Mouse (Mus musculus): ENCODE measurements around the gene Bclaf1. TPM values are rescaled to one million over a fixed set of nuclear protein-coding genes. Genes with fewer than 3 reads are reported as not detected.

Gene Bclaf1
- polyA plus RNA-seq, 1 experiment from 2014 or later = 148 TPM

DNA sequence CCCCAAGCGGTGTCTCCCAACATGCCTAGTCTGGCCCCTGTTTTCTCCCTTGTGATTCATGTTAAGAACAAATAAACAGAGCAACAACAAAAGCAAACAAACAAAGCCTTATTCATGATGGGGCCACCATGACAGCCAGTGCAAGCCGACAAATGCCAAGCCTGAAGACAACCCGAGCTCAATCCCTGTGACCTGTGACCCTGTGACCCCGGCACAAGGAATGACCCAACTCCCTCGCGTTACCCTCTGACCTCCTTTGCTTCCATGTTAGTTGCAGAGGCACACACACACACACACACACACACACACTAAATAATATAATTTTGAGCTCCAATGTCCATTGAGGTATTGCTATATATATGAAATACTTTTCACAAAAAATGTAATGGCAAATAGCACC, 24.9 kb upstream of the Bclaf1 start:
- no peak overlapping the region for H3K4me2 ChIP-seq (replicated peaks)
- ATAC-seq (ENCODE audit: low FRiP score, low read depth) = no peak
- no peaks in the 10 kb centered on the region for H3K9me3 ChIP-seq
- H3K4me3 ChIP-seq = no peak overlapping the region
- H3K27me3 ChIP-seq = no peaks in the 10 kb centered on the region
- peaks cover 19% of the 10 kb centered on the region for H3K4me1 ChIP-seq
- H3K9ac ChIP-seq = no peak overlapping the region
- 73% methylated on average over 6 of the region's 6 CpGs for WGBS
- no peak overlapping the region for H3K27ac ChIP-seq
- H3K36me3 ChIP-seq = no peaks in the 10 kb centered on the region

- 23% methylated on average over 11 of the region's 11 CpGs for WGBS
- Histone ChIP-seq H3K9me3 (no peaks in the 10 kb centered on the region), H3K36me3 (no peaks in the 10 kb centered on the region), H3K4me3 (peak overlapping the region; percentile 28), H3K4me2 (replicated peaks) (peak overlapping the region; percentile 59), H3K9ac (peak overlapping the region; percentile 51; the same call in 1 of the 2 replicates), H3K27me3 (no peaks in the 10 kb centered on the region), H3K27ac (no peak overlapping the region), H3K4me1 (peaks cover 16% of the 10 kb centered on the region)
- peak; percentile 39; the same call in 1 of the 2 replicates for ATAC-seq (ENCODE audit: low FRiP score, low read depth)
Observed at GRCm38 (mm10) chr10:20290467-20290883, 21.8 kb upstream of the Bclaf1 start.

- no peak for ATAC-seq (ENCODE audit: low FRiP score, low read depth)
- no peaks in the 10 kb centered on the region for H3K27me3 ChIP-seq
- H3K4me1 ChIP-seq = no peaks in the 10 kb centered on the region
- no peak overlapping the region for H3K9ac ChIP-seq
- H3K36me3 ChIP-seq = no peaks in the 10 kb centered on the region
- no peak overlapping the region for H3K27ac ChIP-seq
- WGBS = 74% methylated on average over 5 of the region's 5 CpGs
- H3K4me2 ChIP-seq (replicated peaks) = no peak overlapping the region
- no peaks in the 10 kb centered on the region for H3K9me3 ChIP-seq
- H3K4me3 ChIP-seq = no peak overlapping the region
Observed at GRCm38 (mm10) chr10:20295961-20296360, 16.3 kb upstream of the Bclaf1 start.

- no peaks in the 10 kb centered on the region for H3K36me3 ChIP-seq
- ATAC-seq (ENCODE audit: low FRiP score, low read depth) = no peak
- 43% methylated on average over 3 of the region's 3 CpGs for WGBS
- no peaks in the 10 kb centered on the region for H3K9me3 ChIP-seq
- H3K4me1 ChIP-seq = no peaks in the 10 kb centered on the region
- no peak overlapping the region for H3K27ac ChIP-seq
- no peak overlapping the region for H3K4me2 ChIP-seq (replicated peaks)
- no peak overlapping the region for H3K4me3 ChIP-seq
- no peaks in the 10 kb centered on the region for H3K27me3 ChIP-seq
- no peak overlapping the region for H3K9ac ChIP-seq
Observed at GRCm38 (mm10) chr10:20298152-20298920, 13.9 kb upstream of the Bclaf1 start.

DNA sequence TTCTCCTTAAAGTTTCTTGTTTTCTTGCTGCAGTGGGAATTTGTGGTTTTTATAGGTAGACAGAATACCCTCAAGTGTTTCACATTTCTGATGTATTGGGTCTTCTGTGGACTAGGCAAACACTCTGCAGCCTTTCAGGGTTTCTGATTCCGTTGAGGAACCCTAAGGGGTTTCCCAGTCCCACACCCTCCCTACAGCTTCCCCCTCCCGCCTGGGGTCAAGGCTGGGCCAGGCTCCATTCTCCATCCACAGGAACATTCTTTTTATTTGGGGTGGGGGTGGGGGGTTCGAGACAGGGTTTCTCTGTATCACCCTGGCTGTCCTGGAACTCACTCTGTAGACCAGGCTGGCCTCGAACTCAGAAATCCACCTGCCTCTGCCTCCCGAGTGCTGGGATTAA, 13.2 kb upstream of the Bclaf1 start:
- Histone ChIP-seq H3K4me2 (replicated peaks) (no peak overlapping the region), H3K4me1 (no peaks in the 10 kb centered on the region), H3K27ac (no peak overlapping the region), H3K36me3 (no peaks in the 10 kb centered on the region), H3K27me3 (no peaks in the 10 kb centered on the region), H3K4me3 (no peak overlapping the region), H3K9me3 (no peaks in the 10 kb centered on the region), H3K9ac (no peak overlapping the region)
- 69% methylated on average over 5 of the region's 5 CpGs for WGBS
- no peak for ATAC-seq (ENCODE audit: low FRiP score, low read depth)

GRCm38 (mm10) chr10:20310969-20311769, 1.1 kb upstream of the Bclaf1 start:
- 48% methylated on average over 11 of the region's 11 CpGs for WGBS
- Histone ChIP-seq H3K9me3 (no peaks in the 10 kb centered on the region), H3K27me3 (no peaks in the 10 kb centered on the region), H3K4me2 (replicated peaks) (peak overlapping the region; percentile 71), H3K4me1 (peaks cover 17% of the 10 kb centered on the region), H3K4me3 (peak overlapping the region; percentile 85), H3K36me3 (peaks cover 4% of the 10 kb centered on the region; the same call in 1 of the 2 replicates), H3K9ac (peak overlapping the region; percentile 80), H3K27ac (peak overlapping the region; percentile 99)
- no peak for ATAC-seq (ENCODE audit: low FRiP score, low read depth)

DNA sequence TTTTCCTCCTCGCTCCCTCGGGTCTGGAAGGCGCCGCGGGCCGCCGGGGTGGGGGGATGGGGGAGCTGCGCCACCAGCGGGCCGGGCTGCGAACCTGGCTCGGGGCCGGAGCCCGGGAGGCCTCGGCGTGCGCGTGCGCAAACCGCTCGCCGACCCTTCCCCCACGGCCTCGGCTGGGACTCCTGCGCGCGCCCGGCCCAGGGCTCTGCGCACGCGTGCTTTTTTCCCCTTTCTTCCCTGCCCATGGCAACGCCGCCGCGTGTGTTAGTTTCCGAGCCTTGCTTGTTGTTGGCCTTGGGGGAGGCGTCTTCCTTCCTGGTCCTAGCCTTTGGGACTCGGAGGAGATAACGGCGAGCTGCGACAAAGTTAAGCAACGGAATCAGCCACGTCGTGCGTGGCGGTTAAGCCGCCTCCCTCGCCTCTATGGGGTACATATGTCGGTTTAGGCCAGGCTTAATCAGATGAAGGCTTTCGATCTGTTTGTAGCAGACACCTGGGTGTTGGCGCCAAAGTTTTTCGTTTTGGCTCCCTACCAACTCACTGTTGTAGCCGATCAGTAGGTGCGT, 550 bp downstream of the Bclaf1 start:
- Histone ChIP-seq H3K4me3 (peak overlapping the region; percentile 85), H3K9me3 (no peaks in the 10 kb centered on the region), H3K27ac (peak overlapping the region; percentile 99), H3K4me1 (peaks cover 17% of the 10 kb centered on the region), H3K27me3 (no peaks in the 10 kb centered on the region), H3K4me2 (replicated peaks) (peak overlapping the region; percentile 71), H3K36me3 (peaks cover 4% of the 10 kb centered on the region; the same call in 1 of the 2 replicates), H3K9ac (peak overlapping the region; percentile 96)
- under 1% methylated on average over 54 of the region's 54 CpGs for WGBS
- peak; percentile 77 for ATAC-seq (ENCODE audit: low FRiP score, low read depth)

- no peak for ATAC-seq (ENCODE audit: low FRiP score, low read depth)
- Histone ChIP-seq H3K9ac (peak overlapping the region; percentile 96), H3K4me3 (peak overlapping the region; percentile 85), H3K27ac (no peak overlapping the region; the same call in 1 of the 2 replicates), H3K4me1 (peaks cover 17% of the 10 kb centered on the region), H3K36me3 (peaks cover 9% of the 10 kb centered on the region), H3K4me2 (replicated peaks) (peak overlapping the region; percentile 71), H3K9me3 (no peaks in the 10 kb centered on the region), H3K27me3 (no peaks in the 10 kb centered on the region)
- WGBS = 43% methylated on average over 13 of the region's 13 CpGs
Observed at GRCm38 (mm10) chr10:20313447-20313846, 1.2 kb downstream of the Bclaf1 start.

DNA sequence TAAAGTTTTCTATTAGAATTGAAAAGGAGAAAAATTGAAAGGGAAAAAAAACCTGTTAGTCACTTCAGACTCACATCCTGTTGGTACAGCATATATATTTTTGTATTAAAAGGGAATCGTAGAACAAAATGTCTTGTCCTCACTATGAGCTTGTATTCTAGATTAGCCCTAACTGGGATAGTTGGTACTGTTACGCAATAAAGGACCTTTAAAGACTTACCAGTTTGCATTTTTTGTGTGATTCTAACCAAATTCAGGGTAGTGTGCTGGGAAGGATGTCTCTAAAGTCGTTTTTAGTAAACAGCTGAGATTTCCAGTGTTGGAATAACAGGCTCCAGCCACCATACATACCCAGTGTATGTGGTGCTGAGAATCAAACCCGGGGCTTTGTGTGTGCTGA, 1.7 kb downstream of the Bclaf1 start:
- Histone ChIP-seq H3K36me3 (peaks cover 13% of the 10 kb centered on the region), H3K27me3 (no peaks in the 10 kb centered on the region), H3K4me1 (peaks cover 17% of the 10 kb centered on the region), H3K9me3 (no peaks in the 10 kb centered on the region), H3K4me2 (replicated peaks) (peak overlapping the region; percentile 71), H3K4me3 (peak overlapping the region; percentile 9; the same call in 1 of the 2 replicates), H3K9ac (no peak overlapping the region), H3K27ac (no peak overlapping the region)
- WGBS = 86% methylated on average over 4 of the region's 4 CpGs
- no peak for ATAC-seq (ENCODE audit: low FRiP score, low read depth)

DNA sequence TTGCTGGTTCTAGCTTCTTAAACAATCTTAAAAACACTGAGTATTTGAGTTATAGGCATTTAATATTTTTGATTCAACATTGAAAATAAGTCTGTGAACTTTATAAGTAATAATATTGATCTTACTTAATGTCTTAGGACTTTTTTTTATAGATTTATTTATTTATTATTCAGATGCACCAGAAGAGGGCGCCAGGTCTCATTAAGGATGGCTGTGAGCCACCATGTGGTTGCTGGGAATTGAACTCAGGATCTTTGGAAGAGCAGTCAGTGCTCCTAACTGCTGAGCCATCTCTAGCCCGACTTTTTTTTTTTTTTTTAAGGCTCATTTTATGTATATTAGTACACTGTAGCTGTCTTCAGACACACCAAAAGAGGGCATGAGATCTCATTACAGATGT, 2.5 kb downstream of the Bclaf1 start:
- ATAC-seq (ENCODE audit: low FRiP score, low read depth) = no peak
- H3K9ac ChIP-seq = no peak overlapping the region
- 53% methylated on average over 2 of the region's 2 CpGs for WGBS

DNA sequence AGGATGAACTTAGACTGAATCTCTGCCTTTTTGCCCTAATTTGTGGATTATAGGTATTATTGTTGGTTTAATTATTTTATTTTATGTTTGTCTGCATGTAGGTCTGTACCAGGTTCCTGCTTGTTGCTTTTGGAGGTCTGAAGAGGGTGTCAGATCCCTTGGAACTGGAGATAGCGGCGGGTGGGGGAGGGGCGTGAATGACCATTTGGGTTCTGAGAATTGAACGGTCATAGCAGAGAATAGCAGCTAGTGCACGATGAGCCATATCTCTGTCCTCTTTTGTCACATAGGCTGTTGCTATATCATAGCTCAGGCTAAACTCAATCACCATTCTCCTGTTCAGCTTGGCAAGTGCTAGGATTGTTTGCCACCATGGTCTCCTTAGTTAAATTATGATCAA, 5.2 kb downstream of the Bclaf1 start:
- no peak for ATAC-seq (ENCODE audit: low FRiP score, low read depth)
- no peak overlapping the region for H3K4me2 ChIP-seq (replicated peaks)
- no peak overlapping the region for H3K27ac ChIP-seq
- peaks cover 9% of the 10 kb centered on the region for H3K4me1 ChIP-seq
- H3K9me3 ChIP-seq = no peaks in the 10 kb centered on the region
- WGBS = 84% methylated on average over 5 of the region's 5 CpGs
- no peak overlapping the region for H3K9ac ChIP-seq
- H3K4me3 ChIP-seq = no peak overlapping the region
- H3K27me3 ChIP-seq = no peaks in the 10 kb centered on the region
- peaks cover 26% of the 10 kb centered on the region for H3K36me3 ChIP-seq

More for the DNA sequence above, 2.5 kb downstream of the Bclaf1 start:
- Histone ChIP-seq H3K27me3 (no peaks in the 10 kb centered on the region), H3K4me3 (no peak overlapping the region), H3K9me3 (no peaks in the 10 kb centered on the region), H3K36me3 (peaks cover 19% of the 10 kb centered on the region), H3K27ac (no peak overlapping the region), H3K4me2 (replicated peaks) (no peak overlapping the region), H3K4me1 (peaks cover 17% of the 10 kb centered on the region)

DNA sequence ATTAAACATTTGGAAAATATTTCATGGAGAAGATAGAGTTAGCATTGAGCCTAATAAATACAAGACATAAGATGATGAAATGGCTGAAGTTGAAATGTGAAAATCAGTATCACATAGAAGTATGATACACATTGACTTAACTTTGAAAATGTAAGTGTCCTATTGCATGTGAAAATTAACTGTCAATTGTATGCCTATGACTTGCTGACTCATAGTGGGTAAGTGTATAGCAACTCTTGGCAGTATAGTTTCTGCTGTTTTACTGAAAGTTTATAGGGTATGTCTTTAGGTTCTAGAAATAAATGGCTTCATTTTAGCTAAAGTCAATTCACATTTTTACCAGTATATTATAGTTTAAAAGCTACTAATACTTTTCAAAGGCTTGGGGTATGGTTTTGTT, 14.0 kb downstream of the Bclaf1 start:
- Histone ChIP-seq H3K9me3 (no peaks in the 10 kb centered on the region), H3K4me2 (replicated peaks) (no peak overlapping the region), H3K27me3 (no peaks in the 10 kb centered on the region), H3K27ac (no peak overlapping the region), H3K36me3 (peaks cover 60% of the 10 kb centered on the region), H3K4me1 (no peaks in the 10 kb centered on the region), H3K9ac (no peak overlapping the region), H3K4me3 (no peak overlapping the region)
- no peak for ATAC-seq (ENCODE audit: low FRiP score, low read depth)
